Mouse (Mus musculus): ENCODE measurements at regions not wholly inside any gene's neighbourhood (a gene's known extent, or its start where the extent isn't known, plus 50 kb on each side); places are given as distances from the start of the nearest gene placed in this dataset.

DNA sequence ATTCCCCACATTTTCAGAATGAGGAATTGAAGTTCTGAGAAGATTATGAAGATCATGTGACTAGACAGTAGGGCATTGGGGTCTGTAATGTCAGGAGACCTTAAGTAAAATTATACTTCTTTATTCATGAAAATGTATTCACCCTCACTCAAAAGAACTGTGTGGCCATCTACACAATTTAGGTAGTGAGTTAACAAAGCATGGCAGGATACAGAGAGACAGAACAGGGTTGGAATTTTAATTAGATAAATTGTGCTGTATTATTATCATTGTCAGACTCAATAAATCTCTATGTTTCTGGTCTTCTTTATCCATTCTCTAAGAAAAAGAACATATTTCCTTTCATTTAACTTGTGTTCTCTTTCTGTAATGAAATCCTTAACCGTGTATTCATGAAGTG is 363.5 kb upstream of the Fam98a start:
- no peak overlapping the region for H3K4me2 ChIP-seq (ENCODE audit: low read length)
- H3K27me3 ChIP-seq (replicated peaks; ENCODE audit: control insufficient read depth, insufficient read depth, low read length), result no peaks in the 10 kb centered on the region
- no peak overlapping the region for H3K27ac ChIP-seq (ENCODE audit: low read depth, low read length)
- H3K9me3 ChIP-seq (ENCODE audit: control insufficient read depth, low read length), result no peaks in the 10 kb centered on the region
- H3K4me3 ChIP-seq (ENCODE audit: low read length), result no peak overlapping the region
- ATAC-seq, result no peak
- H3K9ac ChIP-seq (ENCODE audit: low read depth, low read length), result no peak overlapping the region
- WGBS, result 76% methylated on average over 1 of the region's 1 CpGs
- no peaks in the 10 kb centered on the region for H3K36me3 ChIP-seq (ENCODE audit: control insufficient read depth, insufficient read depth, low read length)
- H3K4me1 ChIP-seq (ENCODE audit: control insufficient read depth, insufficient read depth, low read depth, low read length), result no peaks in the 10 kb centered on the region

DNA sequence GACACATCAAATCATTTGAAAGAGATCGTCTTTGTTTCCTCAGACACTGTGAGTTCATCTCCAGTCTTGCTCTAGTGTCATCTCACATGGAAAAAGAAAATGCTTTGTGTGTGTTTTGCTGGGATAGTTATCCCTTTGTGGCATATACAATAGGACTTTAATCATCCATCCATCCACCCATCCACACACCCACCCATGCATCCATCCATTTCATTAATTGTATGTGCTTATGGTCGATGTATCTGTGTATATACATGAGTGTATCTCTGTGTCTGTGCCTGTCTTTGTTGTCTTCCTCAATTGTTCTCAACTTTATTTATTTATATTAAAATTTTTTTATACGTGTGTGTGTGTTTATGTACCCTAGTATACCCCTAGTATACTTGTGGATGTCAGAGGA is 355.3 kb upstream of the Fam98a start:
- no peak overlapping the region for H3K27ac ChIP-seq (ENCODE audit: low read depth, low read length)
- no peak overlapping the region for H3K4me3 ChIP-seq (ENCODE audit: low read length)
- no peaks in the 10 kb centered on the region for H3K9me3 ChIP-seq (ENCODE audit: control insufficient read depth, low read length)
- H3K4me1 ChIP-seq (ENCODE audit: control insufficient read depth, insufficient read depth, low read depth, low read length), result peaks cover 3% of the 10 kb centered on the region; the same call in 1 of the 2 replicates
- no peak overlapping the region for H3K9ac ChIP-seq (ENCODE audit: low read depth, low read length)
- no peaks in the 10 kb centered on the region for H3K27me3 ChIP-seq (replicated peaks; ENCODE audit: control insufficient read depth, insufficient read depth, low read length)
- WGBS, result 52% methylated on average over 3 of the region's 3 CpGs
- no peak for ATAC-seq
- H3K36me3 ChIP-seq (ENCODE audit: control insufficient read depth, insufficient read depth, low read length), result no peaks in the 10 kb centered on the region
- H3K4me2 ChIP-seq (ENCODE audit: low read length), result no peak overlapping the region

DNA sequence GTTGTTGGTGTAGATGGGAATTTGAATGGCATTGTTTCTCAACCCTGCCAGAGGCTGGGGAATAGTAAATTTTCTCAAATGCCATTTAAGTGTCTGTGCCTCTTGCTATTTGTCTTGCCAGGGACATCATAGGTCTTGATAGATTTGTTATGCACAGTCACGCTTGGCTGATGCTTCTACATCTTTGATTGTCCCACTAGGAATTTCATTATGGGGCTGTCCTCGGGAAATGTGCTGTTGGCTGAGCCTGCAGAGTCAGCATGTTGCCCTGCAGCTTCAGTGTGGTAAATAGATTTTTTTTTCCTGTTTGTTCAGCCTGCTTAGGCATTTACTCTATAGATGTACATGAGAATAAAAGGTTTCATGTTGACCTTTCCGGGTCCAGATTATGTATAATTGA is 354.9 kb upstream of the Fam98a start:
- 24% methylated on average over 3 of the region's 3 CpGs for WGBS
- no peaks in the 10 kb centered on the region for H3K9me3 ChIP-seq (ENCODE audit: control insufficient read depth, low read length)
- no peaks in the 10 kb centered on the region for H3K27me3 ChIP-seq (replicated peaks; ENCODE audit: control insufficient read depth, insufficient read depth, low read length)
- no peak overlapping the region for H3K27ac ChIP-seq (ENCODE audit: low read depth, low read length)
- H3K4me3 ChIP-seq (ENCODE audit: low read length), result no peak overlapping the region
- ATAC-seq, result peak; percentile 58
- no peak overlapping the region for H3K4me2 ChIP-seq (ENCODE audit: low read length)
- no peaks in the 10 kb centered on the region for H3K36me3 ChIP-seq (ENCODE audit: control insufficient read depth, insufficient read depth, low read length)
- H3K4me1 ChIP-seq (ENCODE audit: control insufficient read depth, insufficient read depth, low read depth, low read length), result peaks cover 3% of the 10 kb centered on the region; the same call in 1 of the 2 replicates
- no peak overlapping the region for H3K9ac ChIP-seq (ENCODE audit: low read depth, low read length)

DNA sequence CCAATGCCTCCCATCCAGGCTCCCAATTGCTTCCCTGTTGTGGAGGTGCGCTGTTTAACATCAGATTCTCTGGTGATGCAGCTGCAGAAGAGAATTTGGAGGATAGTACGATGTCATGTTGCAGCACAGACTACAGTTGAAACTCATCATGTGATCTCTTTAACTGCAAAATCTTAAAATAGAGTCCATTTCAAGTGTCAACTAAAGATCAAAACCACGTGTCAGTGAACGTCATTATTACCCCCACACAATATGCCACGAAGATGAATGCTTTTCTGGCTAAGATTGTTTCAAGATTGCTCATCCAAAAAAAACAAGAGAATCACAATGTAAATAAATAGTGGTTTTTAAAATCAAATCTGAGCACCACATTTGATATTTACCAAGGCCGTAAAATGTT is 343.7 kb upstream of the Fam98a start:
- WGBS, result 87% methylated on average over 6 of the region's 6 CpGs
- Histone ChIP-seq H3K36me3 (ENCODE audit: control insufficient read depth, insufficient read depth, low read length) (no peaks in the 10 kb centered on the region), H3K9ac (ENCODE audit: low read depth, low read length) (no peak overlapping the region), H3K4me2 (ENCODE audit: low read length) (no peak overlapping the region), H3K4me1 (ENCODE audit: control insufficient read depth, insufficient read depth, low read depth, low read length) (no peaks in the 10 kb centered on the region), H3K27me3 (replicated peaks; ENCODE audit: control insufficient read depth, insufficient read depth, low read length) (no peaks in the 10 kb centered on the region), H3K27ac (ENCODE audit: low read depth, low read length) (no peak overlapping the region), H3K4me3 (ENCODE audit: low read length) (no peak overlapping the region), H3K9me3 (ENCODE audit: control insufficient read depth, low read length) (no peaks in the 10 kb centered on the region)
- no peak for ATAC-seq

DNA sequence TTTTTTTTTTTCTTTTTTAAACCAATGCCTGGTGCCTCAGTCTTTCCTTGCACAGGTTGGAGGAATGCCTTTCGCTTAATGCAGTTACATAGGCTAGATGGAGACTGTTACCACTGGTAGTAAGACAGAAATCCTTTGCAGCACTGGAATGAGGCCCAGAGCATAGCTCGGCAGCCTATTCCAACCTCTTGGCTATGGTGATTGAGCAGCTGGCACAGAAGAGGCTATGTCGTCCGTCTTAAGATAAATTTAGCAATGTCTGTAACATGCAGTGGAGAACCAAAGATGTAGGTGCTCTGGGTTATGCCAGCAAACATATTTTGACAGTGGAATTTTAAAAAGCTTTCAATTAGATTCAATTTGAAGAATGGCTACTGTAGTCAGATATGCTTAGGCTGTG is 343.2 kb upstream of the Fam98a start:
- H3K9me3 ChIP-seq (ENCODE audit: control insufficient read depth, low read length), result no peaks in the 10 kb centered on the region
- no peaks in the 10 kb centered on the region for H3K27me3 ChIP-seq (replicated peaks; ENCODE audit: control insufficient read depth, insufficient read depth, low read length)
- 0 out of 2 replicates have a peak, but pooled peaks have one; percentile 37 for ATAC-seq
- H3K4me2 ChIP-seq (ENCODE audit: low read length), result no peak overlapping the region
- H3K9ac ChIP-seq (ENCODE audit: low read depth, low read length), result no peak overlapping the region
- WGBS, result 67% methylated on average over 4 of the region's 4 CpGs
- no peak overlapping the region for H3K4me3 ChIP-seq (ENCODE audit: low read length)
- no peak overlapping the region for H3K27ac ChIP-seq (ENCODE audit: low read depth, low read length)
- H3K4me1 ChIP-seq (ENCODE audit: control insufficient read depth, insufficient read depth, low read depth, low read length), result no peaks in the 10 kb centered on the region
- H3K36me3 ChIP-seq (ENCODE audit: control insufficient read depth, insufficient read depth, low read length), result no peaks in the 10 kb centered on the region

DNA sequence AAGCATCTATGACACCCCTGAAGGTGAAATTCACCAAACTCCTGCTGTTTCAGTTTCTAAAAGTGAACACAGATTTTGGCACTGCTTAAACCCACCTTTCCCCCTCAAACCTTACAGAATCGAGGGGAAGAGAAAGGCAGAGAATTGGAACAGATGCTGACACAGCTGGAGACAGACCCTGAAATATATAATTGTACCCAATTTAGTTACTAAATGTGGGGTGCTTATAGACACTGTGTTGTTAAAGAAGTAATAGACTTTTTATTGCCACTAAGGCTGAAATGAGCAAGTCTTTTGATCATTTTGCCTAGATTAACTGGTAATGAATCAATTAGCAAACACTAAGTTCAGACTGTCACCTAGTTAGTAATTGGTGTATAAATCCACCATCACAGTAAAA is 341.8 kb upstream of the Fam98a start:
- H3K27ac ChIP-seq (ENCODE audit: low read depth, low read length), result no peak overlapping the region
- H3K9ac ChIP-seq (ENCODE audit: low read depth, low read length), result no peak overlapping the region
- no peaks in the 10 kb centered on the region for H3K4me1 ChIP-seq (ENCODE audit: control insufficient read depth, insufficient read depth, low read depth, low read length)
- WGBS, result 44% methylated on average over 1 of the region's 1 CpGs
- H3K27me3 ChIP-seq (replicated peaks; ENCODE audit: control insufficient read depth, insufficient read depth, low read length), result no peaks in the 10 kb centered on the region
- H3K4me2 ChIP-seq (ENCODE audit: low read length), result no peak overlapping the region
- no peaks in the 10 kb centered on the region for H3K9me3 ChIP-seq (ENCODE audit: control insufficient read depth, low read length)
- H3K36me3 ChIP-seq (ENCODE audit: control insufficient read depth, insufficient read depth, low read length), result no peaks in the 10 kb centered on the region
- no peak overlapping the region for H3K4me3 ChIP-seq (ENCODE audit: low read length)
- 0 out of 2 replicates have a peak, but pooled peaks have one; percentile 20 for ATAC-seq

DNA sequence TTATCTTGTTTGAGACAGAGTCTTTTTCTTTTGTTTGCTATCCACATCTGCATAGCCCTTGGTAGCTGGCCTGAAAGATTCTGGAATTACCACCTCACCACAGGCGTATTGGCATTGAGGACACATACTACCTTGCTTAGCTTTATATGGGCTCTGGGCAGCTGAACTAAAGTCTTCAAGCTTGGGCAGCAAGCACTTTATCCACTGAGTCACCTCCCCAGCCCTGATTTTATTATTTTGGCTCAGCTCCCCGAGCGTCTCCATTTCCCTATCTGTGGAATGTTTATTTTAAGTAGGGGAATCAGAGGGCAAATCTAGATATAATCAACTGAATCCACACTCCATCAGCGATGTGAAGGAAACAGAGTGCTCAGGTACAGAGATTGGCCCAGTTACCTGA is 340.4 kb upstream of the Fam98a start:
- no peak for ATAC-seq
- no peaks in the 10 kb centered on the region for H3K27me3 ChIP-seq (replicated peaks; ENCODE audit: control insufficient read depth, insufficient read depth, low read length)
- no peak overlapping the region for H3K27ac ChIP-seq (ENCODE audit: low read depth, low read length)
- no peak overlapping the region for H3K4me3 ChIP-seq (ENCODE audit: low read length)
- H3K9me3 ChIP-seq (ENCODE audit: control insufficient read depth, low read length), result no peaks in the 10 kb centered on the region
- no peak overlapping the region for H3K4me2 ChIP-seq (ENCODE audit: low read length)
- no peak overlapping the region for H3K9ac ChIP-seq (ENCODE audit: low read depth, low read length)
- WGBS, result 85% methylated on average over 4 of the region's 4 CpGs
- H3K4me1 ChIP-seq (ENCODE audit: control insufficient read depth, insufficient read depth, low read depth, low read length), result no peaks in the 10 kb centered on the region
- H3K36me3 ChIP-seq (ENCODE audit: control insufficient read depth, insufficient read depth, low read length), result no peaks in the 10 kb centered on the region

DNA sequence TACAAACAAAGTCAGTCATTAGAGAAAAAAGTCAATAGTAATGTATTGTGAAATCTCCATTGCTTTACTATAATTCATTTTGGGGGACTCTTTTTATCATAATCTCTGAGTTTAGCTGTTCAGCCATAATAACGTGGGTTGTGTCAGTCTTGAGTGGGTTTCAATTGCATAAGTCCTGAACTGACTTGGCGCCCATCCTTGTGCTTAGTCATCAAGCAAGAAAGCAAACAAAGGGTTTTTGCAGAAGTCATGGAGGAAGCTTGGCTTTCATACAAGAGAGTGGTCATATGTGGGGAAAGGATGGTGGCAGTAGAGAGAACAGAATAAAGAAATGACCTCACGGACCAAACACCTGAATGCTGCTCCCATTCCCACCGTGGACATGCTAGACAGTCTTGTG is 339.8 kb upstream of the Fam98a start:
- Histone ChIP-seq H3K27ac (ENCODE audit: low read depth, low read length) (no peak overlapping the region), H3K4me3 (ENCODE audit: low read length) (no peak overlapping the region), H3K36me3 (ENCODE audit: control insufficient read depth, insufficient read depth, low read length) (no peaks in the 10 kb centered on the region), H3K27me3 (replicated peaks; ENCODE audit: control insufficient read depth, insufficient read depth, low read length) (no peaks in the 10 kb centered on the region), H3K4me2 (ENCODE audit: low read length) (no peak overlapping the region), H3K9me3 (ENCODE audit: control insufficient read depth, low read length) (no peaks in the 10 kb centered on the region), H3K4me1 (ENCODE audit: control insufficient read depth, insufficient read depth, low read depth, low read length) (no peaks in the 10 kb centered on the region), H3K9ac (ENCODE audit: low read depth, low read length) (no peak overlapping the region)
- ATAC-seq, result no peak
- 87% methylated on average over 4 of the region's 4 CpGs for WGBS

DNA sequence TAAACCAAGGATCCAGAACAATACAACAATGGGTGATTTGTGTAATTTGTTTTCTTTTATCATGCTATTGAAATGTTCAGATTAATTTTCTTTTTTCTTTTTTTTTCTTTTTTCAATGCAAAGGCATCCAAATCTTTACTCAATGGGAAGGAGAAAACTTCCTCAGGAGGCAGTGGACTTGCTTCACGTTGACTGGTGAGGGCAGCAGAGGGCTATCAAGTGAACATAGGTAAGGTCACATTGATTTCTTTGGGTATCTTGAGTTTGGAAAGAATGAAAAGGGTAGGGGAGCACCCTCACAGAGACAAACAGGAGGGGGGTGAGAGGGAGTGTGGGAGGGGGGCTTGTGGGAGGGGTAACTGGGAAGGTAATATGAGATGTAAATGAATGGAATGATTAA is 326.1 kb upstream of the Fam98a start:
- ATAC-seq, result no peak
- no peaks in the 10 kb centered on the region for H3K9me3 ChIP-seq (ENCODE audit: control insufficient read depth, low read length)
- H3K4me2 ChIP-seq (ENCODE audit: low read length), result no peak overlapping the region
- no peak overlapping the region for H3K9ac ChIP-seq (ENCODE audit: low read depth, low read length)
- H3K27ac ChIP-seq (ENCODE audit: low read depth, low read length), result no peak overlapping the region
- no peaks in the 10 kb centered on the region for H3K27me3 ChIP-seq (replicated peaks; ENCODE audit: control insufficient read depth, insufficient read depth, low read length)
- 24% methylated on average over 1 of the region's 1 CpGs for WGBS
- H3K36me3 ChIP-seq (ENCODE audit: control insufficient read depth, insufficient read depth, low read length), result no peaks in the 10 kb centered on the region
- H3K4me3 ChIP-seq (ENCODE audit: low read length), result no peak overlapping the region
- no peaks in the 10 kb centered on the region for H3K4me1 ChIP-seq (ENCODE audit: control insufficient read depth, insufficient read depth, low read depth, low read length)

DNA sequence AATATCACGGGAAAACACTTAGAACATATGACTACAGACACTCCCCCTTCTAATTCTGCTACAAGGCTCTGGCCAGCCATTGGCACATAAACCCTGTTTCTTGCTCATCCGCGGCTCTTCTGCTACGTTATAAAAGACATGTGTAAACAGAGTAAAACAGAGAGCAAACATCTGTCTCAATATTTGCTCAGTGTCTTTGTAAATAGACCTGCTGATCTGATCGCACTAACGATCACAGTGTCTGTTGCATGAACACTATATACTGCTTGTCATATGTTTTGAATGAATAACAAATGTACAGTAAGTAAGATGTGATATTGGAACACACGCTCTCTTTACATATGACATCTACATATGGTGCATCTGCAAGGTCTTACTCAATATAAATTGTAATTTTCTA is 325.1 kb upstream of the Fam98a start:
- Histone ChIP-seq H3K9ac (ENCODE audit: low read depth, low read length) (no peak overlapping the region), H3K27me3 (replicated peaks; ENCODE audit: control insufficient read depth, insufficient read depth, low read length) (no peaks in the 10 kb centered on the region), H3K27ac (ENCODE audit: low read depth, low read length) (no peak overlapping the region), H3K4me3 (ENCODE audit: low read length) (no peak overlapping the region), H3K4me1 (ENCODE audit: control insufficient read depth, insufficient read depth, low read depth, low read length) (no peaks in the 10 kb centered on the region), H3K4me2 (ENCODE audit: low read length) (no peak overlapping the region), H3K36me3 (ENCODE audit: control insufficient read depth, insufficient read depth, low read length) (no peaks in the 10 kb centered on the region), H3K9me3 (ENCODE audit: control insufficient read depth, low read length) (no peaks in the 10 kb centered on the region)
- no peak for ATAC-seq
- WGBS, result 72% methylated on average over 7 of the region's 7 CpGs
